Mouse (Mus musculus): Measurements from ENCODE around the gene Gm10337.

Gene Gm10337

GRCm38 (mm10) chr15:102503447-102503846 is at the start of gene Gm10337:
Gene Gm10337 (plus strand): TSS chr15:102503722.
- DNase-seq (ENCODE audit: low spot score) = no peak

- no peak for DNase-seq (ENCODE audit: low spot score)
Observed at GRCm38 (mm10) chr15:102455993-102456392, 47.5 kb upstream of the Gm10337 start.

GRCm38 (mm10) chr15:102458050-102458736 is 45.3 kb upstream of the Gm10337 start:
- DNase-seq (ENCODE audit: low spot score) = no peak

GRCm38 (mm10) chr15:102458904-102459317 is 44.6 kb upstream of the Gm10337 start, which contains the start of gene Prr13:
Gene Prr13 (plus strand): TSS chr15:102459028.
- peak; percentile 96 for DNase-seq (ENCODE audit: low spot score)

GRCm38 (mm10) chr15:102459381-102459780 is 44.1 kb upstream of the Gm10337 start:
- DNase-seq (ENCODE audit: low spot score) = no peak

- no peak for DNase-seq (ENCODE audit: low spot score)
Observed at GRCm38 (mm10) chr15:102459847-102460246, 43.7 kb upstream of the Gm10337 start.

GRCm38 (mm10) chr15:102460409-102460808 is 43.1 kb upstream of the Gm10337 start:
- no peak for DNase-seq (ENCODE audit: low spot score)

- DNase-seq (ENCODE audit: low spot score) = no peak
Observed at GRCm38 (mm10) chr15:102460971-102461370, 42.6 kb upstream of the Gm10337 start.

- DNase-seq (ENCODE audit: low spot score) = no peak
Observed at GRCm38 (mm10) chr15:102461430-102462075, 42.0 kb upstream of the Gm10337 start.

GRCm38 (mm10) chr15:102463666-102464065 is 39.9 kb upstream of the Gm10337 start:
- no peak for DNase-seq (ENCODE audit: low spot score)

GRCm38 (mm10) chr15:102468675-102469370 is 34.7 kb upstream of the Gm10337 start:
- no peak for DNase-seq (ENCODE audit: low spot score)

GRCm38 (mm10) chr15:102470183-102470604 is 33.3 kb upstream of the Gm10337 start, which contains the start of gene Pcbp2:
Gene Pcbp2 (plus strand): TSS chr15:102470539.
- DNase-seq (ENCODE audit: low spot score) = peak; percentile 97

- peak; percentile 90 for DNase-seq (ENCODE audit: low spot score)
Observed at GRCm38 (mm10) chr15:102470605-102471294, 32.8 kb upstream of the Gm10337 start.

GRCm38 (mm10) chr15:102471295-102471645 is 32.3 kb upstream of the Gm10337 start:
- DNase-seq (ENCODE audit: low spot score) = no peak

- no peak for DNase-seq (ENCODE audit: low spot score)
Observed at GRCm38 (mm10) chr15:102471727-102472126, 31.8 kb upstream of the Gm10337 start.

- DNase-seq (ENCODE audit: low spot score) = no peak
Observed at GRCm38 (mm10) chr15:102473246-102473645, 30.3 kb upstream of the Gm10337 start.

GRCm38 (mm10) chr15:102474520-102474919 is 29.0 kb upstream of the Gm10337 start:
- DNase-seq (ENCODE audit: low spot score) = no peak

- DNase-seq (ENCODE audit: low spot score) = no peak
Observed at GRCm38 (mm10) chr15:102483136-102483535, 20.4 kb upstream of the Gm10337 start.

GRCm38 (mm10) chr15:102485853-102486252 is 17.7 kb upstream of the Gm10337 start:
- DNase-seq (ENCODE audit: low spot score) = no peak

GRCm38 (mm10) chr15:102487664-102488063 is 15.9 kb upstream of the Gm10337 start:
- DNase-seq (ENCODE audit: low spot score) = no peak

- DNase-seq (ENCODE audit: low spot score) = no peak
Observed at GRCm38 (mm10) chr15:102498322-102498721, 5.2 kb upstream of the Gm10337 start.

- no peak for DNase-seq (ENCODE audit: low spot score)
Observed at GRCm38 (mm10) chr15:102499370-102499769, 4.2 kb upstream of the Gm10337 start.
